Mouse (Mus musculus): ENCODE results near the gene Fbll1. TPM values are rescaled to one million over a fixed set of nuclear protein-coding genes. Genes with fewer than 3 reads are reported as not detected.

Fbll1 gene
- polyA plus RNA-seq (2012; rRNA removed; ENCODE audit: low replicate concordance), result 0.08 and 0.29 TPM in 2 replicates

DNA sequence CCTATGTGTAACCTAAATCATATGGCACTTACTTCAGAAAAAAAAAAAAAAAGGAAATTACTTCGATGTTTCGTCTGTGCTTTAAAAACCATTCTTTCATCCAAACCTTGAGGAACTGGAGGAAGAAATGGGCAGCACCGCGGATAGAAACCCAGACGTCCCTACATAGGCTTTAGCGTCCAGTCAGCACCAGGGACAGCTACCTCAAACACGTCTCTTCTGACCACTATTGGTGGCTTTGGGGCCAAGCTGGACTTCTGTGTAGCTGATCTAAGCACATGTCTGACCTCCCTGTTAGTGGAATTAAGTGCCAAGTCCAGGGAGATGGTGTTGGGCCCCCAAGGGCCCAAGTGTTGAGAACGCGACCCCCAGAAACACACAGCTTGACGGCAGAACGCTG, at the start of gene Fbll1:
Fbll1 (minus strand) TSS at position 11 of the 400 bp plus-strand sequence.

DNA sequence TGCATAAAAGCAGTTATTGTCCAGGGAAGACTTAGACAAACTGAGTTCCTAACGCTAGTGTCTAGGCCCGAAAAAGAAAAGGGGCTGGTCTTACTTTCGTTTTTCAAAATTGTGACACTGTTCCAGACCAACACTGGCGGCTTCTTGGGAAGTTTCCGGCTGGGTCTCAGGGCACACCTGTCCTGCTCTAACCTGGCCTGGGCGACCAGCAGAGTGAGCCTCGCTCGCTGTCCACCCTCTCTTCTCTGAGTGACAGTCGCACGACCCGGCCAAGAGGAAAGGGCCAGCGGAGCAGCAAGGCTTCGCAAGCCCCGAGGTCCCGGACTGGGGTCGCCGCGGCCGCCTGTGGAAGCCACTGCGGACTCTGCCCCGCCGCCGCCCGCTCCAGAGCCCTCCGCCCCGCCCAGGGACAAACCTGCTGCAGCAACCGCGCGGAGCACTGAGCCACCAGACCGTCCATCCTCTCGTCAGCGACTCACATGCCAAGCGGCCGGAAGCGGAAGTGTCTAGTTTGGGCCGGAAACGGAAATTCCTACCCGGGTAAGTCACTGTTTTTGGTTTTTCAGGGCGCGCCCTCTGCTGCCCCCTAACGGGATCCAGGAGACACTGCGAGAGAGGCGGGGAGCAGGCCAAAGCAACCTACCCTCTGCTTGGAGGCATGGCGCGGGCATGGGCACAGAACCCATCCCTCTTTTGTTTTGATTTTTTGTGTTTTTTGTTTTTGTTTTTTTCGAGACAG, 35.5 kb upstream of the Fbll1 start, which contains the start of gene Rars:
Rars (minus strand) TSS at position 485 of the 739 bp plus-strand sequence.

GRCm38 (mm10) chr11:35769188-35769745, 29.4 kb downstream of the Fbll1 start, which contains the start of gene Pank3:
TSS of gene Pank3 (plus strand) at chr11:35769484.

Other genes with a start within 250 kb of the Fbll1 start
- gene Pank3, start 29.4 kb downstream of the Fbll1 start, polyA plus RNA-seq (2012; rRNA removed; ENCODE audit: low replicate concordance), result 2.2 and 3.6 TPM in 2 replicates
- 5.7 TPM in 2 replicates for gene Rars, start 35.6 kb upstream of the Fbll1 start, polyA plus RNA-seq (2012; rRNA removed; ENCODE audit: low replicate concordance)
- gene Wwc1, start 181.6 kb upstream of the Fbll1 start, polyA plus RNA-seq (2012; rRNA removed; ENCODE audit: low replicate concordance), result 19.9 and 31.5 TPM in 2 replicates